Mouse (Mus musculus) c-Kit-negative CD71-positive TER-119-positive erythroid progenitor cells, embryonic 14.5 days (primary cell): ENCODE measurements around the gene Tenm2.

Source experiments
- DNase-seq: peaks from one replicate; pipeline ENCODE4 v3.0.0-alpha.2; 2013; ENCODE audit warnings: low read depth, low spot score

The Tenm2 gene

DNA sequence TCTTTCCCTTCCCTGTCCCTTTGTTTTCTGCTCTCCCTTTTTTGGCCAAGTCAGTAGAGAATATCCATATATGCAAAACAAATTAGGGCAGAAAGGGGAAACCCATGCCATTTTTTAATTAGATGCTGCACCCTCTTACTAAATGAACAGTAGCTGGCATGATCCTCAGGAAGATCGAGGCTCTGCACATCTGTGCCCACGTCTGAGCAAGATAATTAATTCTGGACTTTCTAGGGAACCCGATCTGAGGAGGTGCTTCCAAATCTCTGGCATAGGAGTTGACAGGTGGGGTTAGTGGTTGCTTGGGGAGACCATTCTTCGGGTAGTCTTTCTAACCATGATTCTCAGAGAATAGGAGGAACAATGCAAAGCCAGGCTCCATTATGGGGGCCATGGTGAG lies 1182.3 kb downstream of the Tenm2 start:
- DNase-seq, result no peak

DNA sequence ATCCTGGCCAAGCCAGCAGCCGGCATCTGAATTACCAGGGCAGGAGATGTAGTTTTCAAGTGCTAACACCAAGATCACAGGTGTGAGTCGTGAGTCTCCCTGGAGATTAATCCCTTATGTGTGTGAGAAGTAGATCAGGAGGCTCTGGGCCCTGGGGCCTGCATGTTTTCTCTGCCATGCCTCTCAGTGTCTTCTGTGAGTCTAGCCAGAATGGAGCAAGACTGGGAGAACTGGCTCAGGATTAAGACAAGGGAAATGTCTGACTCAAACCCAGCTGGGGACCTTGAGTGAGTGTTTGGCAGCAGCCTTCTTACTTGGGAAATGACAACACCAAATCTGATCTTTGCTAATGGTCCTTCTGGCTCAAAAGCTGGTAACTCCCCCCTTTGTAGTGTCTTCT lies 1183.2 kb downstream of the Tenm2 start:
- DNase-seq, result no peak

DNA sequence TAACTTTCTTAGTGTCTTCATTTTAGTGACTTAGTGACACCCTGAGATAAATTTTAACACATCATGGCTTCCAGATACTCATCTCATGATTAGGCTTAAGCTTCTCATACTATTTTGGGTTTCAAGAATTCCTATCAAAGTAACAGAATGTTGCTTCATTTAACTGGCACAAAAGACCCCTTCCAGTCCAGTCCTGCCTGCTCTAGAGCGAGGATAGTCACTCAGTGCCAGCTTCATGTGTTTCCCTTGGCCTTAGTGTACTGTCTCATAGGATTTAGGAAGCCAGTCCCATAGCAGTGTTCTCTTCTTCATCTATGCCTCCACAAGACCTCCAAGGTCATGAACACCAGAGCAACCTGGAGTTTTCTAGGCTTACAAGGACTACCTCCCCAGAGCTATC lies 1183.7 kb downstream of the Tenm2 start:
- no peak for DNase-seq

DNA sequence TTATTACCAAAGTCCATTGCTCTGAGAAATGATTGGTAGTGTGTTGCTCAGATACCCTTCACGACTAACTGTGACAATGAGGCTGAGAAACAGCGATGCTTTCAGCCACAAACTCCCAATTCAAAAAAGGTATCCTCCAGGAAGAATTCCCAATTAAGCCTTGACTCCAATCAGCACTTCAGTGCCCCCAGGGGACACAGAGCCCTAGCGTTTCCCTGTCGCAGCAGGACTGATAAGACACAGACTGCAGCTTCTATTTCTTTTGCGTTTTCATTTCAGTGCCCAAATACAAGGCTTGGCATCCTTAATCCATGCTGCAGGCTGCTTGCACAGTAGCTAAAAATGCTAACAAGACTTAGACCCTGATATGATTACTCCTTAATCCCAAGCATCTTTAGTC lies 1186.2 kb downstream of the Tenm2 start:
- no peak for DNase-seq

DNA sequence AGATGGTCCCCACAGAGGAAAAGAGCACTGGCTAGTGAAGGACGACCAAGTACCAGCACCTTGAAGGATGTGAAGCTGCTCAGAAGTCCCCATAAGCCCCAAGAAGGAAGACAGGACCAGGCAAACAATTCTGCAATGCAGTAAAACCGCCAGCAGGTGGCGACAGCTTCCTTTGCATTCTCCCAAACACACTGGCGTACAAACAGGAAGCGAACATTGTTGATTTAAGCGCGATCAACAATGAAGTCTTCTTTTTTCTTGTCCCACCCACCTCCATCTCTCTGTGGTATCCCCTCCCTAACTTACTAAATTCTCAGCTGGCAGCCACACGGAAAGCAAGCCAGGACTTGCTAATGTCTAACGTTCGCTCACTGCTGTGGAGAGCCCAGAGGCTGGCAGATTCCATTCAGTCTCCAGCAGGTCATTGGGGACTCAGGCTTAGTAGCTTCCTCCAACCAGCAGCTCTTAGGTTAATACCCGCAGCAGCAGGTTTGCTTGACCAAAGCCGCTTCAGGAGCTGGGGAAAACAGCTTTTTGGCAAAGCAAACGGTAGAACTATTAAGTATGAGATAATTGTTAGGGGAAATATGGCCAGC lies 1190.0 kb downstream of the Tenm2 start:
- DNase-seq, result peak; percentile 27

DNA sequence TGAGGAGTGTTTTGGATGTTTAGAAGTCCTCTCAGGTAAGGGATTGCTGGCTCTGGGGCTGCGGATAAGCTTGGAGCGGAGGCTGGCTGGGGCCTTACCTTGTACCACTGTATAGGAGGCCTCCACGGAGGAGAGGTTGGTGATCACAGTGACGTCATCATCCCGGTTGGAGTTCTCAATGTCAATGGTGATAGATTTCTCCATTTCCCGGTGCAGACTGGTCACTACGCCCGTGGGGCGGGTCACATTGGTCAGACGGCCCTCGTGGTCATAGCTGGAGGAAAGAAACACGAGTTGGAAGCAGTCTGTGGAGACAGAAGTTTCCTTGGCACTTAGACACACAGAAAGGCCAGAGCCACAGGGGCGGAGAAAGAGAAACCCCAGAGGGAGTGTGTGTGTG lies 1194.4 kb downstream of the Tenm2 start:
- DNase-seq, result no peak

DNA sequence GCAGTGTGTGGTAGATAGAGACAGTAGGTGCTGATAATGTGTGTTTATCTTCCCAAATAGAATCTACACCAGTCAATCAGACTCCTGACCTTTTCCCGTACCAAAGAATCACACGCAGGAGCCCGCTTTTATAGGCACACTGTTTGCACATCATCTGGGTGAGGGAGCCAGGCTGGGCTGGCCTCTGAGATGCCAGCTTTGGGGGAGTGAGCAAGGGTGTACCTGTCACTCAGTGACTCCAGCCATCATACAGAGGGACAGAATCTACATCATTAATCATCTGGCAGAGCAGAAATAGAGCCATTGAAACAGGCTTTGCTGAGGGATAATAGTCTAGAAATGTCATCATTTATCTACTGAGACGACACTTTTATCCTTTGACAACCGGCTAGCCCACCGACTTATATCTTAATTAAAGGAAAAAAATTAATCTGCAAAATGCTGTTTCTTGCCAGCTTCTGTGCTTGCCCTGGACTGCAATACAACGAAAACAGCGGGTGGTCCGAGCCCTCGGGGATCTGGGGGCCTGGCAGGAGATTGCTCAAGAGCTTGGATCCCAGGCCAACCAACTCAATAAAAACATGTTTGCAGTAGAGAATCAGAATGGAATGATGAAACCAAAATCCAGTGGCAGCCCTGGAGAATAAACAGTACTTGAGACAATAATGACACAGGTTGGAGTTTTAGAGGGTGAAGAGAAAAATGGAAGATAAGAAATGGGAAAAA lies 1195.1 kb downstream of the Tenm2 start:
- no peak for DNase-seq

DNA sequence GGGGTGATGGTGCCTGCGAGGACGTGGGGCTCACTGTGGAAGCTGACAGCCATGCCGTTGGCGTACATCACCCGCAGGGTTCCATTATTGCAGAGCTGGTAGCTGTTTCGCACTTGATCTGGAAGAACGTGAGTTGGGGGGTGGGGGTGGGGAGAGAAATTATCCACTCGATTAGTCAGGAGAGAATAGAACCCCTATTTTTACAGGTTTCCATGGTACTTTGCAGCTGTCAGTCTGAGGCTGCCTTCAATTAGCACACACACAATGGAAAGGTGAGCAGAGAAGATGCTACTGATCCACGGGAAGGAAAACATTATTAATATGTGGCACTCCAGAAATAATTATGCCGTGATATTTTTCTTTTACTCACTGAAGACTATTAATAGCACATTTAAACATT lies 1195.9 kb downstream of the Tenm2 start:
- DNase-seq, result no peak

DNA sequence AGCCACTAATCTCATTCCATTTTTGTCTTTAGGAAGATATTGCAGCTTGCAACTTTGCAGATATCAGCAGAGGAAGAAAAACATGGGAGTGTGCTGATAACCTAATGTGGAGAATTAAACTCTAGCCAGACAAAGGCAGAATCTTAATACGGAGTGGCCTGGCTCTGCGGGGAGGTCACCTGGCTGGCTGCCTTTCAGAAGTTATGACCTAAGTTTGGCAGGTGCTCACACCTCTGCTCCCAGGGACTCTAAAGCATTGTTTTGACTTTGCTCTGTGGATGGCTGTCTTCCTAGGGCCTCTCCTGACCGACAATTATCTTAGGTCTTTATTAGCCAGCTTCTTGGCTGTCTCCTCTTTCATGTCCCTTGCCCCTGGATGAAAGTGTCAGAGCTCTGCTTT lies 1197.4 kb downstream of the Tenm2 start:
- no peak for DNase-seq

DNA sequence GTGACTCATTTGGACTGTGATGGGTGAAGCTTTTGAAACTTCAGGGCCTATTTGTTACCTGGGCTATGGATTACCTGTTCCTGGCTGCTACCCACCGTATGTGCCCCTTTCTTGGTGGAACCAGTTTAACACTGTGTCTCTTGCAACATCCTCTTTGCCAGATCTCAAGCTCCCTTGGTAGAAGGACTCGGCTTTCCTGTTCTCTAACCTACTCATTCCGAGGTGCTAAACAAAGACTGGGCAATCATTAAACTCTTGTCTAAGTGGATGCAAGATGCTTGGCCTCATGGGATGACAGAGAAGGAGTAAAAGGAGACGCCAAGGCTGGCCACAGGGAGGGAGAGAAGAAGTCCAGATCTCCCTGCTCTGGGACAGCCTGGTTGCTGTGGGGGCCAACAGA lies 1198.5 kb downstream of the Tenm2 start:
- no peak for DNase-seq

DNA sequence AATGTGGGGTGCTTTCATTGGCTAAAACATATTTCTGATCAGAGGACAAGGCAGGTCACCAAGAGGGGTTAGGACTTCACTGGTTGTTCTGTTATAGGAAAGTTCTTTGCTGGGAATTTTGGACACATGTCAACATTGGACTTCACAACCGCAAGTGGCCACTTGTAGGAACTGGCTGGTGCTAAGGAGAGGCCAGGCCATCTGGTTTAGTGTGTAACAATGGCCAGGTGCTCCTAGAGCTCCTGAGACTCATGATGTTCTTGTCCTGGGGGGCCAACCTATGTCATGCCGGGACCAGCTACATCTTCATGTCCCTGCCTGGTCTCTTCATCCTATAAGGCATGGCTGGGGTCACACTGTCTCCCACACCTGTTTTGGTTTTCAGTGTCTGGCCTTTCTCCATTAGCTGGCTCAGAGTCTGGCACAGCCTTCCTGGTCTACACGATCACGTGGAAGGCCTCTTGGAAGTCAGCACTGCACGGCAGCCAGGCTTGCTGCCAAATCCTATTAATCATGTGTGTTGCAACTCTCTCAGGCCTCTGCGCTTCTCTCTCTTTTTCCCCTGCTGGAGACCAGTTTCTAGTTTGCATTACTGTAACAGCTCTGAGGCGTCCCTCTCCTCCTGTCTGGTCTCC lies 1199.6 kb downstream of the Tenm2 start:
- no peak for DNase-seq

DNA sequence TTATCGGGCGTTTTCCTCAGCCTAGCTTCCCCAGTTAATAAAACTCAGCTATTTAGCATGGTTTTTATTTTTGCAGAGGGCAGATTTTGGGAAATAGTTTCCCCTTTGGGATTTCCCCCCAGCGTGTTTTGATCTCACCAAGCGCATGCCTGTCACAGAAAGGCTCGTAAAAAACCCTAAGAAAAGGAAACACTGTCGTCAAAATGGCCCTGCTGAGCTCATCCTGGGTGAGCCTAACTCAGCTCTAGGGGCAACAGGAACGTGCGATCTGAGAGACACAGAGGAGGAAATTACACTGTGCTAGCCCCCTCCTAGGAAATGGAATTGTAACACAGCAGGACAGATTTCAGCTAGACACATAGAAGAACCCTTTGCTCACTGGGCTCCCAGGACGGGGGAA lies 1204.0 kb downstream of the Tenm2 start:
- DNase-seq, result no peak

DNA sequence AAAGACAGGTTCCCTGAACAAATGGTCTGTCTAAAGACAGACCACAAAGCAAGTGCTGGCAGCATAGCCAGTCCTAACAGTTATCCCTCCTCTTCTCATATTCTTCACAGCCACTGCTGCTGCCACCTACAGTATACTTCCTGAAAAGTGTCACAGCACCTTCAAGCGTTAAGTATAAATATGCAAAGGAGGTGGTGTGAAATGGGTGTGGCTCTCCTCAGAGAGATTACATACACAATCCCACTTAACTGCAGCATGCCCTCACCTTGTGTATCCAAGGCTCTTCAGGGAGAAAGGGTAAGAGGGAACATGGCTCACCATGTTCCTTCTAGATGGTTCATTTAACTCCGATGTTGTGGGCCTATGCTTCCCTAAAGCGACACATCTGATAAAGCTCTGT lies 1215.8 kb downstream of the Tenm2 start:
- no peak for DNase-seq

DNA sequence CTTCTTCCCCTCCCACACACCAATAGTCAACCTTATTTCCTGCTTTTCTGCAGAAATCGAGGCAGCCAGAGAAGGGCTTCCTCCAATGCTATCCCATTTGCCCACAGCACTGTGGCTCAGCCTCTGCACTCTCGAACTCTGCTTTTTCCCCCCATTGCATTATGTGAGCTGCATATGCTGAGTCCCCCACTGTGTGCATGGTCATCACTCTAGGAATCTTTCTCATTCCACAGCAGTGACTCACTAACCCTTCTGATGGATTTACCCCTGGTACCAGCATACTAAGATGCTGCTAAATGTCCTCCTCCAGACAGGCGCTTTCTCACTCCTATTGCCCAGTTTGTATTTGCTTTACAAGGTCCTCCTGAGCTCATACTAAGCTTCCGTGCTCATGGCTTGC lies 1222.6 kb downstream of the Tenm2 start:
- no peak for DNase-seq

DNA sequence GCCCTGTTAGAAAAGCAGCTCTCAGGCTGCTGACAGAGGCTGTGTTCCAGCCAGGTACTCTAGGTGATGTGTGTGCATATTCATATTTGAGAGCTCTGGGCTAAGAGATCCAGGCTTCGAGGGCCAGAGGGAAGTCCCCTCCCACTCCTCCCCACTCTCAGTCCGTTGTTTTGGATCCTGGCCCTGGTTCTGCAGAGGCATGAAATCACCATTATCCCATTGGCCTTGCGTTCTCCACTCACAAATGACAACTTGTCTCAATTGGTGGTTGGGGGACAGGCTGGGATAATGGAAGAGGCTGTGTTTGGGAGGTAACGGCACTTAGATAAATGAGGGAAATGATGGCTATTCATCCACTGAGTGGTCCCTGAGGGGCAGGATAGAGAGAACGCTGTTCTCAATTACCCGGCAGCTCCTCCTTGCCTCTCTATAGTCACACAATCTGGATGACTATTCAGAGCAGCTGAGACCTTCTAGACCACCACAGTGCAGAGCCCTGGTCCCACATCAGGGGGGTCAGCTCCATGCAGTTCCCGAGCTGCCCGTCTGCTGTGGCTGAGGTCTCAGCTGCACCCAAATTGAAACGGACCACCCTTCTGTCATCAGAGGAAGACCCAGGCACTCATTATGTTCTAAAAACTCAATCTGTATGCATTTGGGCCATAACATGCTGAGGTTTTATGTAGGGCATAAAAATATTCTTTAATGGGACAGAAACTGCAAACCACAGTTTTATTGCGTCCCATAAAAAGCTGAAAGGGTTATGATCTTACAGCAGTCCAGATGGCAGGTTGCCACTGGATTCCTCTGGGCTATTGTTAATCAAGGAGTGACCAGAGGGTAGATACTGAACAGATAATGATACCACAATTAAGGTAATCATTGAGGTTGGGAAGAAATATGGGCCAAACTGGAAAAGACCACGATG lies 1226.2 kb downstream of the Tenm2 start:
- no peak for DNase-seq

DNA sequence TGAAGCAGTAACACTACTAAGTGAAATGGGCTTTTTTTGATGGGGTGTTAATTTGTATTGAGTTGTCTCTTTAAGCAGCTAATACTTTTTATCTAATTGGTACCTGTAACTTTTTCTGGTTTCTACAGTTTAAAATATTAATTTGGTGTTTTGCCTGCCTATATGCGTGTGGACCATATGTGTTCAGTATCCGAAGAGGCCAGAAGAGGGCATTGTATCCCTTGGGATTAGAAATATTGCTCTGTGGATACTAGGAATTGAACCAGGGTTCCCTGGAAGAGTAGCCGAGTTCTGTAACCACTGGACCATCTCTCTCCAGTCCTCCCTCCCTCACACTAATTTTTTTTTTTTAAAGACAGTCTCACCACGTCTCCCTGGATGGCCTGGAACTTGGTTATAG lies 1232.9 kb downstream of the Tenm2 start:
- DNase-seq, result no peak

DNA sequence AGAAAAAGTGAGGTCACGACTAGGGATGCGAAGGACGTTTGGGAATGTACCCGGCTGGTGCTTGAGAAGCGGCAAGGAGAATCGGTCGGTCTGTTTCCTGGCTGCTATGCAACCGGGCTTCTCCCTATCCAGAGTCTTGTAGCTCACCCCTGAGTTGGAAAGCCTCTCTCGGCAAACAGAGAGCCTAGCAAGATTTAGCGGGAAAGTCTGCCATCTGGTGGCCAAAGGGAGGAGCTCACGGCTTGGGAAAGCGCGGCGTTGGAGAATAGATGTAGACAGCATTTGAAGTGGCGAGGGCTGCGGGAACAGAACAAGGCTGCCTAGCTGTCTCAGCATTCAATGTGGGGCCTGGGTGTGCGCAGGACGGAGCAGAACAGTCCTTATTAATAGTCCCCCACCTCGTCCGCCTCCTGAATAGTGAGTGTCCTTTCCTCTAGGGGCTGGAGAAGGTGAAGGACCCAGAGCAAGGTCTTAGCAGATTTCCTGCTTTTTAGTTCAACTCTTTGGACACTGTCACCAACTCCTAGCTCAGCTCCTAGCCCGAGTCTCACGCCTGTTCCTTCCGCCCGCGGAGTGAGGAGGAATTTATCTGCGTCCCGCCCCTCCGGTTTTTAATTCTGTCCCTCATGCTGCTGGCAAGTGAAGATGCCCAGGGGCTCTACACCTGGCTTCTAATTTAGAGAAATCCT lies 1234.3 kb downstream of the Tenm2 start:
- DNase-seq, result peak; percentile 47

DNA sequence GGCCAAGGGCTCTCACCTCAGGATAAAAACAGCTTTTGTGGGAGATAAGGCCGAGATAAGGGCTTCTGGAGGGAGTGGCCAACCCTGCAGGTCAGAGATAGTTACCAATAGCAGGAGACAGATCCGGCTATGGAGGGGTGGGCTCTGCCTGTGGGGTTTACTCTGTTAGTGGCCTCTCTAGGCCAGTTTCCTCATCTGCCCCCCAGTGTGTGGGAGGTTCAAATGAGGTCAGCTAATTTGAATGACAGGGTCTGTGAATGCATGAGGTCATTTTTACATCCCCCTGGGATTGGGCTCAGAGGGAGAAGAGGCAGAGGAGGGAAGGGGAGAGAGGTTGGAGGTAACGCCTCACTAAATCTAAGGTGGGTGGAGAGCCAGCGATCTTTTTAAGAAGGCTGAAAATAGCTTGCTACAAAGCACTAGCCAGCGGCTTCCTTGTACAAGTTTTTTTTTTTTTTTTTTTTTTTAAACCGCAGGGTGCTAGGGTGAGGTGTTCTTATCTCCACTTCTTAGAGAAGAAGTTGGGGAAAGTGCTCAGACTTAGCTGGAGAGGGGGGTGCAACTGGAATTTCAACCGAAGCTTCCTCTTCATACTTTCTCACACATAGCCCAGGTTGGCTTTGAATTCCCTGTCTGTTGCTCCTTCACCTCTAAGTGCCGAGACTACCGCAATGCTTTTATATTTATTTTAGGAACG lies 1235.0 kb downstream of the Tenm2 start:
- no peak for DNase-seq

DNA sequence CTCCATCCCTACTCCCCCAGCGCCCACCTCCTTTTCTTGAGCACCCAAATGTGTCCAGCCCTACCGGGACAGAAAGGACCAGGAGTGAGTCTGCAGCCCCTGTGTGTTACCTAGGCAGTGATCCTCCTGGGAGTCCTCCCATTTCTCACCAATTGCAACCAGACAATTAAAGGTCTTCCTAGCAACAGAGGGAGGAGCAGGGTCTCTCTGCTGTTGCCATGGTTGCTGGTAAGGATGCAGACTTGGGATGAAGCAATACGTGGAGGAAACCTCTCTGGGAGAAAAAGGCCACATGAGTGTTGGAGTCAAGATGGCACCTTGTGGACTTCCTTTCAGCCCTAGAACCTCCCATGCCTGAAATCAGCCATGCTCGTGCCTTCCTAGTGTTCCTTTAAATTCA lies 1235.7 kb downstream of the Tenm2 start:
- no peak for DNase-seq

DNA sequence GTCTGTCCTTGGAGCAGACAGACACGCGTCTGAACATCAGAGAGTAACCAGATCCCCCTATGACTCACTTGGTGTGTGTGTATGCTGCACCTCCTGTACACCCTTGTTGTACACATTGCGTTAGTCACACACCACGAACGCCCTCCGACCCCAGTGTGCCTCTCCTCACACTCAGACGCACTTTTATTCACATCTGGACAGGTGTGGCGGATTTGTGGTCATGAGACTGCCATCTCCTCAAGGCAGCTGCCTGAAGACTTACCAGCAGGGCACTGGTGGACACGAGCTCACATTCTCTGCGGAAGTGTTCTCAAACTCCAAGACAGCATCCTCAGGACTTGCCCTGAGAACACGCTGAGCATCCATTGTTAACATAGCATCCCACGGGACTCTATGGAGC lies 1237.7 kb downstream of the Tenm2 start:
- no peak for DNase-seq

DNA sequence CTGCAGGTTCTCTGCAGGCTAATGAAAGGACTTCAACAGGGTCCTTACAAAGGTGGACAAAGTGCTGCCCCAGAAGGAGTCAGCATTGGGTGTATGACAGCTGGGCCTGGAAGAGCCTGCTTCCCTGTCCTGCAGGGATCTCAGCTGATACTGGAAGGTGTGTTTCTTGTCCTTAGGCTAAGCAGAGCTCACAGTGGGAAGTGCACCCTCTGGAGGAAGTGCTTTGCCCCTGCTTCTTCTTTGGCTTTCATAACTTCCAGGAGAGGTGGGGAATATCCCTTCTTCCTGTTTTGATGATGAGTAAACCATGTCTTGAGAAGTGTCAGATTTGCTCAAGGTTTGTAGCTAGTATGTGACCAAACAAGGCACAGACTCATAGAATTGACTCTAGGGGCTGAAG lies 1240.5 kb downstream of the Tenm2 start:
- no peak for DNase-seq
